Mouse (Mus musculus) megakaryocyte, embryonic 14.5 days (primary cell): Measurements from ENCODE around the gene Nrtn. TPM values are rescaled to one million over a fixed set of nuclear protein-coding genes. Genes with fewer than 3 reads are reported as not detected.

Experiments used
- H3K27me3 ChIP-seq: replicated peaks from 2 replicates; pipeline ENCODE3; 2012; ENCODE audit warnings: inconsistent platforms
- H3K36me3 ChIP-seq: replicated peaks from 2 replicates; pipeline ENCODE3; 2012; ENCODE audit warnings: low read length, inconsistent platforms, mixed read lengths
- H3K4me1 ChIP-seq: 2 replicates; pipeline ENCODE4 v1.6.1; 2012; ENCODE audit warnings: inconsistent platforms
- H3K4me3 ChIP-seq: replicated peaks from 2 replicates; pipeline ENCODE3; 2012; ENCODE audit warnings: moderate library complexity, mild to moderate bottlenecking, inconsistent platforms
- H3K9me3 ChIP-seq: 2 replicates; pipeline ENCODE4 v1.6.1; 2012; ENCODE audit warnings: inconsistent platforms
- FLI1 ChIP-seq: IDR thresholded peaks from 2 replicates; pipeline ENCODE4 v1.6.1; 2012; ENCODE audit warnings: low read length, inconsistent platforms, mixed read lengths
- GATA1 ChIP-seq: IDR thresholded peaks from 3 replicates; pipeline ENCODE4 v1.6.1; 2012; ENCODE audit warnings: mixed read lengths, low read length, inconsistent platforms, borderline replicate concordance
- polyA plus RNA-seq: library from polyadenylated mRNA; stranded (reverse); fragments of >175 nt; gene quantifications from 2 replicates; pipeline ENCODE4 v1.2.3, GENCODE M21; 2012; ENCODE audit warnings: low replicate concordance; ENCODE audit not compliant: insufficient read depth

The Nrtn gene
- polyA plus RNA-seq, 1 experiment = 2.0 TPM

- no peaks in the 10 kb centered on the region for H3K36me3 ChIP-seq
- TF ChIP-seq FLI1 = no peak
- TF ChIP-seq GATA1 = no peak
- H3K4me1 ChIP-seq = no peaks in the 10 kb centered on the region; the same call in 1 of the 2 replicates
- H3K27me3 ChIP-seq = peaks cover 58% of the 10 kb centered on the region
- H3K9me3 ChIP-seq = peaks cover 14% of the 10 kb centered on the region
- H3K4me3 ChIP-seq = no peak overlapping the region
Measured at GRCm38 (mm10) chr17:56780291-56780978, 23.1 kb upstream of the Nrtn start.

- H3K27me3 ChIP-seq = peaks cover 44% of the 10 kb centered on the region
- no peaks in the 10 kb centered on the region for H3K4me1 ChIP-seq
- H3K36me3 ChIP-seq = no peaks in the 10 kb centered on the region
- peaks cover 16% of the 10 kb centered on the region for H3K9me3 ChIP-seq
- no peak overlapping the region for H3K4me3 ChIP-seq
- TF ChIP-seq GATA1 (no peak), FLI1 (no peak)
Measured at GRCm38 (mm10) chr17:56778779-56779362, 21.5 kb upstream of the Nrtn start.

- TF ChIP-seq FLI1 = no peak
- TF ChIP-seq GATA1 = no peak
- H3K9me3 ChIP-seq = peaks cover 16% of the 10 kb centered on the region
- no peaks in the 10 kb centered on the region for H3K4me1 ChIP-seq
- no peak overlapping the region for H3K4me3 ChIP-seq
- peaks cover 38% of the 10 kb centered on the region for H3K27me3 ChIP-seq
- no peaks in the 10 kb centered on the region for H3K36me3 ChIP-seq
Measured at GRCm38 (mm10) chr17:56777568-56777967, 20.2 kb upstream of the Nrtn start.

- H3K36me3 ChIP-seq = peaks cover 53% of the 10 kb centered on the region
- no peak for TF ChIP-seq FLI1
- TF ChIP-seq GATA1 = no peak
- H3K9me3 ChIP-seq = no peaks in the 10 kb centered on the region
Measured at GRCm38 (mm10) chr17:56769950-56770349, 12.6 kb upstream of the Nrtn start, which contains the start of gene Prr22. Gene Prr22 (plus strand): TSS chr17:56770250.

GRCm38 (mm10) chr17:56768941-56769340, 11.6 kb upstream of the Nrtn start:
- Histone ChIP-seq H3K9me3 (no peaks in the 10 kb centered on the region), H3K4me3 (no peak overlapping the region), H3K27me3 (peaks cover 4% of the 10 kb centered on the region), H3K36me3 (peaks cover 53% of the 10 kb centered on the region), H3K4me1 (peaks cover 23% of the 10 kb centered on the region)
- TF ChIP-seq FLI1 = no peak
- TF ChIP-seq GATA1 = no peak

More at GRCm38 (mm10) chr17:56769950-56770349, 12.6 kb upstream of the Nrtn start, which contains the start of gene Prr22:
- Histone ChIP-seq H3K4me1 (peaks cover 19% of the 10 kb centered on the region), H3K4me3 (no peak within 1 kb of the TSS), H3K27me3 (peaks cover 4% of the 10 kb centered on the region)

GRCm38 (mm10) chr17:56767531-56768135, 10.3 kb upstream of the Nrtn start:
- TF ChIP-seq FLI1 (no peak), GATA1 (no peak)
- Histone ChIP-seq H3K27me3 (no peaks in the 10 kb centered on the region), H3K4me3 (no peak overlapping the region), H3K36me3 (peaks cover 53% of the 10 kb centered on the region), H3K4me1 (peaks cover 36% of the 10 kb centered on the region), H3K9me3 (no peaks in the 10 kb centered on the region)

GRCm38 (mm10) chr17:56766631-56767405, 9.5 kb upstream of the Nrtn start:
- no peak overlapping the region for H3K4me3 ChIP-seq
- peaks cover 44% of the 10 kb centered on the region for H3K4me1 ChIP-seq
- H3K36me3 ChIP-seq = peaks cover 53% of the 10 kb centered on the region
- H3K9me3 ChIP-seq = no peaks in the 10 kb centered on the region
- TF ChIP-seq GATA1 (no peak), FLI1 (no peak)
- no peaks in the 10 kb centered on the region for H3K27me3 ChIP-seq

GRCm38 (mm10) chr17:56765431-56765830, 8.1 kb upstream of the Nrtn start:
- H3K4me1 ChIP-seq = peaks cover 52% of the 10 kb centered on the region
- H3K27me3 ChIP-seq = peaks cover 5% of the 10 kb centered on the region

More at GRCm38 (mm10) chr17:56765431-56765830, 8.1 kb upstream of the Nrtn start:
- no peaks in the 10 kb centered on the region for H3K9me3 ChIP-seq
- peaks cover 41% of the 10 kb centered on the region for H3K36me3 ChIP-seq
- H3K4me3 ChIP-seq = peak overlapping the region; percentile 100
- TF ChIP-seq GATA1 = no peak
- no peak for TF ChIP-seq FLI1
